Mouse (Mus musculus) midbrain, embryonic 16.5 days (tissue): ENCODE measurements around the gene Nnat. TPM values are rescaled to one million over a fixed set of nuclear protein-coding genes. Genes with fewer than 3 reads are reported as not detected.

Experiments
- ATAC-seq: fragments of 200-750 bp; cut with Nextera tagmentation; 2 replicates; pipeline ENCODE4 v1.8.0; 2017; ENCODE audit warnings: moderate TSS enrichment
- H3K27ac ChIP-seq: fragments of 300-500 bp; sonication (generic); 2 replicates; pipeline ENCODE4 v1.5.1; 2014; ENCODE audit warnings: mild to moderate bottlenecking, low read length, mixed read lengths
- H3K27me3 ChIP-seq: fragments of 300-500 bp; sonication (generic); 2 replicates; pipeline ENCODE4 v1.6.1; 2014; ENCODE audit warnings: low read depth, low read length, mixed read lengths; ENCODE audit not compliant: control insufficient read depth, insufficient read depth
- H3K36me3 ChIP-seq: fragments of 300-500 bp; sonication (generic); 2 replicates; pipeline ENCODE4 v1.6.1; 2014; ENCODE audit warnings: mild to moderate bottlenecking, low read length, moderate library complexity, mixed read lengths; ENCODE audit not compliant: control insufficient read depth, insufficient read depth
- H3K4me1 ChIP-seq: fragments of 300-500 bp; sonication (generic); 2 replicates; pipeline ENCODE4 v1.6.1; 2014; ENCODE audit warnings: mild to moderate bottlenecking, low read length, mixed read lengths; ENCODE audit not compliant: control insufficient read depth, insufficient read depth
- H3K4me2 ChIP-seq: fragments of 300-500 bp; sonication (generic); 2 replicates; pipeline ENCODE4 v1.6.1; 2014; ENCODE audit warnings: mild to moderate bottlenecking, low read length, mixed read lengths
- H3K4me3 ChIP-seq: fragments of 300-500 bp; sonication (generic); 2 replicates; pipeline ENCODE4 v1.5.1; 2014; ENCODE audit warnings: low read depth, mild to moderate bottlenecking, low read length, moderate library complexity, mixed read lengths
- H3K9ac ChIP-seq: fragments of 300-500 bp; sonication (generic); 2 replicates; pipeline ENCODE4 v1.6.1; 2014; ENCODE audit warnings: low read depth, low read length, mixed read lengths
- H3K9me3 ChIP-seq: fragments of 300-500 bp; sonication (generic); replicated peaks from 2 replicates; pipeline ENCODE4 v1.6.1; 2014; ENCODE audit warnings: mild to moderate bottlenecking, low read length, mixed read lengths; ENCODE audit not compliant: control insufficient read depth, poor library complexity, severe bottlenecking
- WGBS: fragments of 180-500 bp; shearing (Covaris S2); extraction: QIAGEN DNeasy Blood & Tissue Kit; methylation state at CpG from one replicate; pipeline ENCODE4 v1.1.7; 2014; 5-methylcytosine and 5-hydroxymethylcytosine counted together
- microRNA-seq: library from miRNA; unstranded; fragments of <30 nt; microRNA quantifications from one replicate; pipeline ENCODE4, GENCODE M21; 2017
- polyA plus RNA-seq: library from polyadenylated mRNA; unstranded; fragments of >200 nt; fragmentation: Nextera tagmentation; extraction: Ambion mirVana; gene quantifications from 2 replicates; pipeline ENCODE4 v1.2.1, GENCODE M21; 2015

Gene Nnat
- polyA plus RNA-seq, 1 experiment from 2014 or later: 9,243 TPM

- no peak overlapping the region for H3K4me2 ChIP-seq
- H3K36me3 ChIP-seq: no peaks in the 10 kb centered on the region
- peak; percentile 53; the same call in 1 of the 2 replicates for ATAC-seq
- H3K9ac ChIP-seq: no peak overlapping the region
- H3K27me3 ChIP-seq: no peaks in the 10 kb centered on the region
- 29% methylated on average over 9 of the region's 9 CpGs for WGBS
- no peaks in the 10 kb centered on the region for H3K9me3 ChIP-seq
- H3K4me1 ChIP-seq: peaks cover 17% of the 10 kb centered on the region
- peak overlapping the region; percentile 69 for H3K27ac ChIP-seq
- H3K4me3 ChIP-seq: no peak overlapping the region
These were observed 47.8 kb downstream of the Nnat start for GRCm38 (mm10) chr2:157607542-157608236.

- Histone ChIP-seq H3K4me1 (peaks cover 20% of the 10 kb centered on the region), H3K4me3 (no peak overlapping the region), H3K9ac (no peak overlapping the region), H3K36me3 (no peaks in the 10 kb centered on the region), H3K4me2 (no peak overlapping the region), H3K27me3 (no peaks in the 10 kb centered on the region), H3K9me3 (no peaks in the 10 kb centered on the region), H3K27ac (no peak overlapping the region)
- 77% methylated on average over 3 of the region's 3 CpGs for WGBS
- no peak for ATAC-seq
These were observed 51.9 kb downstream of the Nnat start for GRCm38 (mm10) chr2:157611735-157612134.

Small RNA genes within 50 kb of the gene (microRNA-seq; reads per million reads assigned to microRNA genes)
- gene Gm23134: 13.3 reads per million, percentile 33 among the genes with 10 or more reads in this experiment

Other genes with a start within 250 kb of the Nnat start
- 2.6 and 2.7 TPM in 2 replicates for gene Ghrh, start 212.6 kb upstream of the Nnat start, polyA plus RNA-seq
- gene Manbal, start 192.5 kb upstream of the Nnat start, polyA plus RNA-seq: 94.6 and 111 TPM in 2 replicates
- gene Src, start 141.6 kb upstream of the Nnat start, polyA plus RNA-seq: 32.5 and 33.2 TPM in 2 replicates
- 357 and 363 TPM in 2 replicates for gene Blcap, start 11.2 kb downstream of the Nnat start, polyA plus RNA-seq
- 62.7 and 63.6 TPM in 2 replicates for gene Ctnnbl1, start 177.3 kb downstream of the Nnat start, polyA plus RNA-seq